Mouse (Mus musculus) liver, postnatal 0 days (tissue): ENCODE results near the gene Sh3glb2.

Experiments used
- CTCF ChIP-seq: sonication (generic); IDR thresholded peaks from 2 replicates; pipeline ENCODE4 v1.5.1; 2016; ENCODE audit warnings: antibody characterized with exemption, low read depth
- EP300 ChIP-seq: IDR thresholded peaks from 2 replicates; pipeline ENCODE4 v1.6.1; 2016; ENCODE audit warnings: antibody characterized with exemption, low read depth, mild to moderate bottlenecking

- TF ChIP-seq CTCF (no peak), EP300 (no peak)
Measured at GRCm38 (mm10) chr2:30385591-30385990, 26.5 kb upstream of the Sh3glb2 start.
